Mouse (Mus musculus): Measurements from ENCODE around the gene Erbb3. TPM values are rescaled to one million over a fixed set of nuclear protein-coding genes. Genes with fewer than 3 reads are reported as not detected.
"Not testable (repeated sequence)": the region's sequence is repeated elsewhere in the genome, so short reads cannot be mapped to it uniquely, and the experiment has no call there.

Gene Erbb3
- total and polyA plus RNA-seq, 2 experiments from 2014 or later: 3.1 to 10.6 TPM

DNA sequence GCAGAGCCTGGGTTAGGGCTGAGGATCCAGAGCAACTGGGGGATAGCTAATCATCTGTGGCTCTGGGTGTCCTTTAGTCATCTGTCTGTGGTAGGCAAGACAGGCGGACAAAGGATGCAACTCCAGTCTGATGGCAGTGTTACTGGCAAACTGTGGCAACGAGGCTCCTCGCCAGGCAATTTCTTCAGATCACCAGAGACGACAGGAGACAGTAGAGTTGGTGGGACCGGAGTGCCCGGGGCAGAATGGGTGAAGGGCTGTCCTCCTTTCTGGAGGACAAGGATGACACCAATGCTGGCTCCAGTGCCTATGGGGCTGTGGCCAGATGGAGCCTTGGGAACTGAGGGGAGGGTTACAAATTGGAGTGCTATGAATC is 39.8 kb downstream of the Erbb3 start:
- H3K27ac ChIP-seq (ENCODE audit: low read depth); H3K4me2 ChIP-seq (ENCODE audit: low read depth, low read length); ATAC-seq (ENCODE audit: insufficient read depth, low read depth): not testable (repeated sequence)

DNA sequence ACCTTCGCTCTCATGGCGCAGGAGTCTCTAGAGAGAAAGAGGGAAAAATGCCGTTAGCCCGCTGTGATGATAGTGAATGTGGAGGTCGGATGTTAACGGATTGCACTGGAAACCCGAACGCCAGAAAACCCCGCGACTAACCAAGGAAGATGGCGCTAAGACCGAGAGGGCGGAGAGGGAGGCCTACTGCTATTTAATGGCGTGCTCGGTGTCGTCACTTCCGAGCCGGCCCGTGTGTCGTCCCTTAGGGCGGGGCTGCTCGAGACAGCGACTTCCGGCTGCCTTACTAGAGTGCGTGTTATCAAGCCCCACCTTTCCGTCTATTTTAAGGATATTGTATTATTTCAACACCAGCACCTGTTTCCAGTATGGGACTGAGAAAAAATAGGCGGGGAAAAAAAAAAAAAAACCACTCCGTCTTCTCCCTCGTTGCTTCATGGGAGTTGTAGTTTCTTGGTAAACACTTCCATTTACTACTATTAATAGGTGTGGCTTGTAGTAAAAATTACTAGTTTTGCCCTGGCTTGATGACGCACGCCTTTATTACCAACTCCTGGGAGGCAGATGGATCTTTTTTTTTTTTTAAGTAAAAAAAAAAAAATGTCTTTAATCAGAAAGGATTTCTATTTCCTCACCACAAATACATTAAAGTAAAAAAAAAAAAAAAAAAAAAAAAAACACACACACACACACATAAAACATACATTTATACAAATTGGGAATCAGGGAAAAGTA is 40.3 kb downstream of the Erbb3 start, which contains the start of gene Rpl41:
TSS of gene Rpl41 (minus strand) at position 359 of the 735 bp plus-strand sequence.
- H3K27ac ChIP-seq (ENCODE audit: low read depth): peak within 1 kb of the TSS; percentile 94
- peak; percentile 92 for ATAC-seq (ENCODE audit: insufficient read depth, low read depth)
- DNase-seq (ENCODE audit: low spot score): peak; percentile 99
- H3K9ac ChIP-seq (replicated peaks; ENCODE audit: low read depth, low read length): peak within 1 kb of the TSS; percentile 92
- peaks cover 5% of the 10 kb centered on the region; the same call in 1 of the 2 replicates for H3K4me1 ChIP-seq (ENCODE audit: control insufficient read depth, insufficient read depth)
- H3K36me3 ChIP-seq (replicated peaks; ENCODE audit: control insufficient read depth, insufficient read depth, low read length): peaks cover 16% of the 10 kb centered on the region
- no peaks in the 10 kb centered on the region for H3K27me3 ChIP-seq (ENCODE audit: control insufficient read depth, insufficient read depth, low read length)
- under 1% methylated on average over 31 of the region's 31 CpGs for WGBS
- TF ChIP-seq CTCF (IDR thresholded peaks at IDR 0.05; ENCODE audit: low read depth) (no peak), EP300 (IDR thresholded peaks at IDR 0.05; ENCODE audit: low read depth) (peak; percentile 90)
- peak within 1 kb of the TSS; percentile 82 for H3K4me2 ChIP-seq (ENCODE audit: low read depth, low read length)
- H3K9me3 ChIP-seq (replicated peaks; ENCODE audit: control insufficient read depth, low read length): no peaks in the 10 kb centered on the region
- peak within 1 kb of the TSS; percentile 72 for H3K4me3 ChIP-seq (ENCODE audit: low read depth, low read length)

More for the DNA sequence above, 39.8 kb downstream of the Erbb3 start:
- WGBS: 58% methylated on average over 6 of the region's 6 CpGs
- H3K9ac ChIP-seq (replicated peaks; ENCODE audit: low read depth, low read length); H3K9me3 ChIP-seq (replicated peaks; ENCODE audit: control insufficient read depth, low read length); H3K27me3 ChIP-seq (ENCODE audit: control insufficient read depth, insufficient read depth, low read length); H3K4me3 ChIP-seq (ENCODE audit: low read depth, low read length); DNase-seq (ENCODE audit: low spot score); H3K4me1 ChIP-seq (ENCODE audit: control insufficient read depth, insufficient read depth): not testable (repeated sequence)
- H3K36me3 ChIP-seq (replicated peaks; ENCODE audit: control insufficient read depth, insufficient read depth, low read length): peaks cover 11% of the 10 kb centered on the region

DNA sequence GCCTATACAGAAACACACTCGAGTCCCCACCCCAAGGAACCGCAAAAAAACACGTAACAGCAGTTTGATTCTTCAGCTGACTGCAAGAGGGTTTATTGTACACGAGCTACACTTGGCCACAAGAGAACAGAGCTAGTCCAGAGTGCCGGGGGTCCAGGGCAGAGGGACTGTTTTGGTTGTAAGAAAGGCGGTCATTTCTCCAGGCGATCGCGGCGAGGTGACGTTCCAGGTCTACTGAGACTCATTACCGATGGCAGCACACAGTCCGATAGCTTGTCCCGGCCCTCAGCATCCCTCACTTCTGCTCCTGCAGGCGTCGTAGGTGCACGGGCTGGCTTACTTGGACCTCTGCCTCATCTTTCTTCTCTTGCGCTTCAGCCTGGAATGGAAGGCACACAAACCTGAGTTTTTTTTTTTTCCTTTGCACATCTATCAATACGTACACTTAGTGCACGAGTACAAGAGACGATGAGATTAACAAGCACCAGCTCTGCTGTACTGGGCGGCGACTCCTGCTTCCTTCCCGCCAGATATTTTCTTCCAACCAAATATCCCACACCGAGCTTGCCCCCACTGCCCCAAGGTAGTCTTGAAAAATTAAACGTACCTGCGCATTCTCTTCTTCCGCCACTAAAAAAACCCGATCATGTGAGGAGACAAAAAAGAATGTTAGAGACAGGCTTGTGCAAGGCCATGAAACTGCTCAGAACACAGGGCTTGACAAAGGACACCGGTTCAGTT is 41.2 kb downstream of the Erbb3 start:
- not testable (repeated sequence) for DNase-seq (ENCODE audit: low spot score); H3K4me1 ChIP-seq (ENCODE audit: control insufficient read depth, insufficient read depth); H3K27me3 ChIP-seq (ENCODE audit: control insufficient read depth, insufficient read depth, low read length); ATAC-seq (ENCODE audit: insufficient read depth, low read depth); H3K9me3 ChIP-seq (replicated peaks; ENCODE audit: control insufficient read depth, low read length)
- H3K4me3 ChIP-seq (ENCODE audit: low read depth, low read length): peak overlapping the region; percentile 72
- peak overlapping the region; percentile 92 for H3K9ac ChIP-seq (replicated peaks; ENCODE audit: low read depth, low read length)
- peaks cover 25% of the 10 kb centered on the region for H3K36me3 ChIP-seq (replicated peaks; ENCODE audit: control insufficient read depth, insufficient read depth, low read length)
- peak overlapping the region; percentile 82 for H3K4me2 ChIP-seq (ENCODE audit: low read depth, low read length)
- peak overlapping the region; percentile 94 for H3K27ac ChIP-seq (ENCODE audit: low read depth)
- WGBS: under 1% methylated on average over 21 of the region's 30 CpGs

DNA sequence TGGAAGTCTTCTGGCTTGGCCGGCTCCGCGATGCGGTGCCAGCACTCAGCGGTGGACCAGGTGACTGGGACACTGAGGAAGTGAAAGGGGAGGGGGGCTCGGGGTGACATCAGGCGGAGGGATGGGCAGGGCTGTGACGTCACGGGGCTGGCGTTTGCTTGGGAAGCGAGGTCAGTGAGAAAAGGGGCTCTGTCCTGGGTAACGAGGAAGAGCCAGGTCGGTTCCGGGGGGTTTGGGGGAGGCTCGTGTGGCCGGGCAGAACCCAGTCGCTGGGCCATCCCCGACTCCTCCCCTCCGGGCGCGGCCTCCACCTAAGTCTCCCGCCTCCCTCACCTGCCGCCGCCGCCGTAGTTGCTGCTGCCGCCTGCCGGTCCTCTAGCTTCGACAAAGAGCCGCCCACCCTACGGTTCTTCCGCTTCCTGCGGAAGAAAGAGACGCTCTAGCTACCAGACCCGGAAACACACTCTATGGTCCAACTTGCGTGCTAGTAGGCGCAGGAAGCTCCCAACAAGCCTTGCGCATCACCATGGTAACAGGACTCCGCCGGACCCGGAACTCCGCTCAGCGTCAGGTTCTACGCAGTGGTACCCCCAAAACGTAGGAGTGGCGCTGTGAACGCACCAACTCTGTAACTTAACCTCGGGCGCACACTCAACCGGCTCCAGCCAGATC is 42.0 kb downstream of the Erbb3 start, which contains the start of gene Zc3h10:
TSS of gene Zc3h10 (minus strand) at position 414 of the 672 bp plus-strand sequence.
- H3K9me3 ChIP-seq (replicated peaks; ENCODE audit: control insufficient read depth, low read length): no peaks in the 10 kb centered on the region
- DNase-seq (ENCODE audit: low spot score) (peak; percentile 99), ATAC-seq (ENCODE audit: insufficient read depth, low read depth) (peak; percentile 86)
- H3K9ac ChIP-seq (replicated peaks; ENCODE audit: low read depth, low read length): peak within 1 kb of the TSS; percentile 92
- peak within 1 kb of the TSS; percentile 94 for H3K27ac ChIP-seq (ENCODE audit: low read depth)
- no peaks in the 10 kb centered on the region for H3K27me3 ChIP-seq (ENCODE audit: control insufficient read depth, insufficient read depth, low read length)
- peak within 1 kb of the TSS; percentile 82 for H3K4me2 ChIP-seq (ENCODE audit: low read depth, low read length)
- peak within 1 kb of the TSS; percentile 72 for H3K4me3 ChIP-seq (ENCODE audit: low read depth, low read length)
- peak; percentile 86 for TF ChIP-seq EP300 (IDR thresholded peaks at IDR 0.05; ENCODE audit: low read depth)
- TF ChIP-seq CTCF (IDR thresholded peaks at IDR 0.05; ENCODE audit: low read depth): peak; percentile 57
- under 1% methylated on average over 39 of the region's 50 CpGs for WGBS
- peaks cover 5% of the 10 kb centered on the region; the same call in 1 of the 2 replicates for H3K4me1 ChIP-seq (ENCODE audit: control insufficient read depth, insufficient read depth)
- H3K36me3 ChIP-seq (replicated peaks; ENCODE audit: control insufficient read depth, insufficient read depth, low read length): peaks cover 32% of the 10 kb centered on the region

DNA sequence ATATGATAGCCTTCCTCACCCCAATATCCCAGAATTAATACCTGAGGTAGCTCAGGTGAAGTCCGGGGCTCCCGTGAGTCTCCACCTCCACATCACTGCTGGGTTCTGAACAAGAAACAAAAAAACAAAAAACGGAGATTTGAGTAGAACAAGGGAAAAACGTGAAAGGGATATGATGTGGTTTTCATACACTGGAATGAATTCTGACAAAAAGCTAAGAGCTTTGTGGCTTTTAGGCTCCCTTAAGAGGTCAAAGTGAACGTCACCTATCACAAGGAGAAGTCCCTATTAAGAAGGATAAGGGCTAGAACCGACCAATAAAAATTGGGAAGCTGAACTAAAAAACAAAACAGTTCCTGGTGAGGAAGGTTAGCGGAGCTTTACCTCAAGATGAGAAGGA is 42.7 kb downstream of the Erbb3 start:
- Histone ChIP-seq H3K27me3 (ENCODE audit: control insufficient read depth, insufficient read depth, low read length) (no peaks in the 10 kb centered on the region), H3K4me2 (ENCODE audit: low read depth, low read length) (peak overlapping the region; percentile 82), H3K27ac (ENCODE audit: low read depth) (peak overlapping the region; percentile 94), H3K4me1 (ENCODE audit: control insufficient read depth, insufficient read depth) (peaks cover 5% of the 10 kb centered on the region; the same call in 1 of the 2 replicates), H3K9me3 (replicated peaks; ENCODE audit: control insufficient read depth, low read length) (no peaks in the 10 kb centered on the region), H3K9ac (replicated peaks; ENCODE audit: low read depth, low read length) (peak overlapping the region; percentile 60), H3K4me3 (ENCODE audit: low read depth, low read length) (peak overlapping the region; percentile 72), H3K36me3 (replicated peaks; ENCODE audit: control insufficient read depth, insufficient read depth, low read length) (peaks cover 38% of the 10 kb centered on the region)
- TF ChIP-seq CTCF (IDR thresholded peaks at IDR 0.05; ENCODE audit: low read depth): no peak
- no peak for TF ChIP-seq EP300 (IDR thresholded peaks at IDR 0.05; ENCODE audit: low read depth)
- DNase-seq (ENCODE audit: low spot score): no peak
- WGBS: 12% methylated on average over 7 of the region's 7 CpGs
- no peak for ATAC-seq (ENCODE audit: insufficient read depth, low read depth)
